Mouse (Mus musculus) liver, adult 2 months (tissue): ENCODE data around the gene Tlcd2.

ENCODE experiments used
- CTCF ChIP-seq: fragments of 200-500 bp; IDR thresholded peaks from 2 replicates; pipeline ENCODE4 v1.5.1; 2011; ENCODE audit warnings: low read depth, low read length, control low read depth
- POLR2A ChIP-seq: fragments of 200-500 bp; IDR thresholded peaks from 2 replicates; pipeline ENCODE4 v1.6.1; 2011; ENCODE audit warnings: low read length, control low read depth; ENCODE audit not compliant: insufficient read depth; ENCODE audit errors: extremely low read depth

DNA sequence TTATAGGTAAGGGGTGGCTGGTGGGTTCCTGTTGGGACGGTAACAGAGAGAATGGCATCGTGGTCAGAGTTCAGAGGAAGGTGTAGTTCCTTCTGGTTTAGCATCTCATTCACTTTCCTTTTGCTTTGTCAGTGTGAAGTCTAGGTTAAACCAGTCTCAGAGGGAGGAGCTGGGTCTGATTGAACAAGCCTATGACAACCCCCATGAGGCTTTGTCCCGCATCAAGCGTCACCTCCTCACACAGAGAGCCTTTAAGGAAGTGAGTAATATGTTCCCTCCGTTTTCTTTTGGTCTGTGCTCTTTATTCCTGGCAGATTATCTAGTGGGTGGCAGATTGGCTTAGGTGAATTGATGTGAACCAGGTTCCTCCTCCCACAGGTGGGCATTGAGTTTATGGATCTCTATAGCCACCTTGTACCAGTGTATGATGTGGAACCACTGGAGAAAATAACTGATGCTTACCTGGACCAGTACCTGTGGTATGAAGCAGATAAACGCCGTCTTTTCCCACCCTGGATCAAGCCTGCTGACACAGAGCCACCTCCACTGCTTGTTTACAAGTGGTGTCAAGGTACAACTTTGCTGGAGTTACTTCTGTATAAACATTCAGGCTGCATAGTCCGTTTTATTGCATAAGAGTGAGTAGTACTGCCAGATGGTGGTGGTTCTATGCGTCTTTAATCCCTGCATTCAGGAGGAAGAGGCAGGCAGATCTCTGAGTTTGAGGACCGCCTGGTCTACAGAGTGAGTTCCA, 33.0 kb downstream of the Tlcd2 start:
- TF ChIP-seq CTCF (no peak), POLR2A (no peak)
